Mouse (Mus musculus): ENCODE measurements around the gene Tmem262. TPM values are rescaled to one million over a fixed set of nuclear protein-coding genes. Genes with fewer than 3 reads are reported as not detected.
A peak's percentile ranks its signal among the peaks of the same experiment; 100 is the strongest.

Tmem262 gene
- polyA plus RNA-seq, 1 experiment from 2014 or later: not detected

GRCm38 (mm10) chr19:6066571-6066970 lies 13.3 kb upstream of the Tmem262 start:
- ATAC-seq (ENCODE audit: insufficient number of reproducible peaks, insufficient read depth, low FRiP score, low read depth): no peak
- peak overlapping the region; percentile 85 for H3K4me2 ChIP-seq (replicated peaks; ENCODE audit: low read depth, low read length)
- H3K4me3 ChIP-seq (ENCODE audit: low read depth, low read length): peak overlapping the region; percentile 38
- no peak overlapping the region for H3K9ac ChIP-seq (replicated peaks; ENCODE audit: low read depth, low read length)
- no peaks in the 10 kb centered on the region for H3K27me3 ChIP-seq (ENCODE audit: control insufficient read depth, insufficient read depth, low read length)
- peak overlapping the region; percentile 49; the same call in 1 of the 2 replicates for H3K27ac ChIP-seq (ENCODE audit: low read length)
- H3K9me3 ChIP-seq (ENCODE audit: control insufficient read depth, low read depth, low read length): no peaks in the 10 kb centered on the region
- H3K4me1 ChIP-seq (ENCODE audit: control insufficient read depth, insufficient read depth, low read length): peaks cover 18% of the 10 kb centered on the region
- 25% methylated on average over 5 of the region's 5 CpGs for WGBS
- H3K36me3 ChIP-seq (ENCODE audit: control insufficient read depth, insufficient read depth, low read length): peaks cover 9% of the 10 kb centered on the region

GRCm38 (mm10) chr19:6067011-6067723 lies 12.7 kb upstream of the Tmem262 start:
- Histone ChIP-seq H3K36me3 (ENCODE audit: control insufficient read depth, insufficient read depth, low read length) (peaks cover 9% of the 10 kb centered on the region), H3K27ac (ENCODE audit: low read length) (peak overlapping the region; percentile 49; the same call in 1 of the 2 replicates), H3K4me2 (replicated peaks; ENCODE audit: low read depth, low read length) (peak overlapping the region; percentile 85), H3K27me3 (ENCODE audit: control insufficient read depth, insufficient read depth, low read length) (no peaks in the 10 kb centered on the region), H3K9ac (replicated peaks; ENCODE audit: low read depth, low read length) (peak overlapping the region; percentile 40), H3K4me3 (ENCODE audit: low read depth, low read length) (peak overlapping the region; percentile 38), H3K4me1 (ENCODE audit: control insufficient read depth, insufficient read depth, low read length) (peaks cover 15% of the 10 kb centered on the region), H3K9me3 (ENCODE audit: control insufficient read depth, low read depth, low read length) (no peaks in the 10 kb centered on the region)
- 1% methylated on average over 30 of the region's 30 CpGs for WGBS
- peak; percentile 51; the same call in 1 of the 2 replicates for ATAC-seq (ENCODE audit: insufficient number of reproducible peaks, insufficient read depth, low FRiP score, low read depth)

- ATAC-seq (ENCODE audit: insufficient number of reproducible peaks, insufficient read depth, low FRiP score, low read depth): peak; percentile 94
- peaks cover 9% of the 10 kb centered on the region for H3K36me3 ChIP-seq (ENCODE audit: control insufficient read depth, insufficient read depth, low read length)
- 8% methylated on average over 33 of the region's 33 CpGs for WGBS
Observed at GRCm38 (mm10) chr19:6067724-6068415, 12.0 kb upstream of the Tmem262 start, which contains the start of gene Tm7sf2. TSS of gene Tm7sf2 (minus strand) at chr19:6068373.

GRCm38 (mm10) chr19:6068951-6069350 lies 10.9 kb upstream of the Tmem262 start:
- 68% methylated on average over 4 of the region's 4 CpGs for WGBS
- H3K27ac ChIP-seq (ENCODE audit: low read length): no peak overlapping the region
- no peak for ATAC-seq (ENCODE audit: insufficient number of reproducible peaks, insufficient read depth, low FRiP score, low read depth)

More at GRCm38 (mm10) chr19:6067724-6068415, 12.0 kb upstream of the Tmem262 start, which contains the start of gene Tm7sf2:
- H3K27ac ChIP-seq (ENCODE audit: low read length): peak within 1 kb of the TSS; percentile 74
- peak within 1 kb of the TSS; percentile 38 for H3K4me3 ChIP-seq (ENCODE audit: low read depth, low read length)
- H3K9me3 ChIP-seq (ENCODE audit: control insufficient read depth, low read depth, low read length): no peaks in the 10 kb centered on the region
- H3K4me2 ChIP-seq (replicated peaks; ENCODE audit: low read depth, low read length): peak within 1 kb of the TSS; percentile 85
- H3K4me1 ChIP-seq (ENCODE audit: control insufficient read depth, insufficient read depth, low read length): peaks cover 8% of the 10 kb centered on the region
- peak within 1 kb of the TSS; percentile 40 for H3K9ac ChIP-seq (replicated peaks; ENCODE audit: low read depth, low read length)
- no peaks in the 10 kb centered on the region for H3K27me3 ChIP-seq (ENCODE audit: control insufficient read depth, insufficient read depth, low read length)

GRCm38 (mm10) chr19:6069851-6070250 lies 10.0 kb upstream of the Tmem262 start:
- peaks cover 8% of the 10 kb centered on the region; the same call in 1 of the 2 replicates for H3K4me1 ChIP-seq (ENCODE audit: control insufficient read depth, insufficient read depth, low read length)
- no peak overlapping the region for H3K4me3 ChIP-seq (ENCODE audit: low read depth, low read length)
- no peak overlapping the region for H3K27ac ChIP-seq (ENCODE audit: low read length)
- peaks cover 18% of the 10 kb centered on the region for H3K36me3 ChIP-seq (ENCODE audit: control insufficient read depth, insufficient read depth, low read length)
- no peaks in the 10 kb centered on the region for H3K9me3 ChIP-seq (ENCODE audit: control insufficient read depth, low read depth, low read length)
- no peak for ATAC-seq (ENCODE audit: insufficient number of reproducible peaks, insufficient read depth, low FRiP score, low read depth)
- no peak overlapping the region for H3K4me2 ChIP-seq (replicated peaks; ENCODE audit: low read depth, low read length)
- H3K27me3 ChIP-seq (ENCODE audit: control insufficient read depth, insufficient read depth, low read length): no peaks in the 10 kb centered on the region
- H3K9ac ChIP-seq (replicated peaks; ENCODE audit: low read depth, low read length): no peak overlapping the region
- WGBS: 92% methylated on average over 10 of the region's 10 CpGs

More at GRCm38 (mm10) chr19:6068951-6069350, 10.9 kb upstream of the Tmem262 start:
- H3K9me3 ChIP-seq (ENCODE audit: control insufficient read depth, low read depth, low read length): no peaks in the 10 kb centered on the region
- H3K36me3 ChIP-seq (ENCODE audit: control insufficient read depth, insufficient read depth, low read length): peaks cover 14% of the 10 kb centered on the region
- H3K9ac ChIP-seq (replicated peaks; ENCODE audit: low read depth, low read length): no peak overlapping the region
- H3K27me3 ChIP-seq (ENCODE audit: control insufficient read depth, insufficient read depth, low read length): no peaks in the 10 kb centered on the region
- H3K4me3 ChIP-seq (ENCODE audit: low read depth, low read length): no peak overlapping the region
- H3K4me1 ChIP-seq (ENCODE audit: control insufficient read depth, insufficient read depth, low read length): peaks cover 8% of the 10 kb centered on the region; the same call in 1 of the 2 replicates
- H3K4me2 ChIP-seq (replicated peaks; ENCODE audit: low read depth, low read length): no peak overlapping the region

- H3K36me3 ChIP-seq (ENCODE audit: control insufficient read depth, insufficient read depth, low read length): peaks cover 25% of the 10 kb centered on the region
- WGBS: 92% methylated on average over 31 of the region's 31 CpGs
- ATAC-seq (ENCODE audit: insufficient number of reproducible peaks, insufficient read depth, low FRiP score, low read depth): no peak
- H3K4me3 ChIP-seq (ENCODE audit: low read depth, low read length): no peak overlapping the region
- no peak overlapping the region for H3K4me2 ChIP-seq (replicated peaks; ENCODE audit: low read depth, low read length)
- no peak overlapping the region for H3K27ac ChIP-seq (ENCODE audit: low read length)
- H3K4me1 ChIP-seq (ENCODE audit: control insufficient read depth, insufficient read depth, low read length): peaks cover 8% of the 10 kb centered on the region; the same call in 1 of the 2 replicates
- H3K9ac ChIP-seq (replicated peaks; ENCODE audit: low read depth, low read length): no peak overlapping the region
- H3K9me3 ChIP-seq (ENCODE audit: control insufficient read depth, low read depth, low read length): no peaks in the 10 kb centered on the region
- no peaks in the 10 kb centered on the region for H3K27me3 ChIP-seq (ENCODE audit: control insufficient read depth, insufficient read depth, low read length)
Observed at GRCm38 (mm10) chr19:6070571-6071250, 9.1 kb upstream of the Tmem262 start.

GRCm38 (mm10) chr19:6071261-6071660 lies 8.6 kb upstream of the Tmem262 start:
- H3K4me3 ChIP-seq (ENCODE audit: low read depth, low read length): no peak overlapping the region
- H3K9ac ChIP-seq (replicated peaks; ENCODE audit: low read depth, low read length): no peak overlapping the region
- H3K27ac ChIP-seq (ENCODE audit: low read length): no peak overlapping the region
- no peak overlapping the region for H3K4me2 ChIP-seq (replicated peaks; ENCODE audit: low read depth, low read length)
- peaks cover 13% of the 10 kb centered on the region; the same call in 1 of the 2 replicates for H3K4me1 ChIP-seq (ENCODE audit: control insufficient read depth, insufficient read depth, low read length)
- no peaks in the 10 kb centered on the region for H3K27me3 ChIP-seq (ENCODE audit: control insufficient read depth, insufficient read depth, low read length)
- no peak for ATAC-seq (ENCODE audit: insufficient number of reproducible peaks, insufficient read depth, low FRiP score, low read depth)
- peaks cover 25% of the 10 kb centered on the region for H3K36me3 ChIP-seq (ENCODE audit: control insufficient read depth, insufficient read depth, low read length)
- H3K9me3 ChIP-seq (ENCODE audit: control insufficient read depth, low read depth, low read length): no peaks in the 10 kb centered on the region
- WGBS: 92% methylated on average over 19 of the region's 19 CpGs

GRCm38 (mm10) chr19:6073889-6074288 lies 5.9 kb upstream of the Tmem262 start:
- no peak for ATAC-seq (ENCODE audit: insufficient number of reproducible peaks, insufficient read depth, low FRiP score, low read depth)
- Histone ChIP-seq H3K27ac (ENCODE audit: low read length) (no peak overlapping the region), H3K4me1 (ENCODE audit: control insufficient read depth, insufficient read depth, low read length) (peaks cover 7% of the 10 kb centered on the region; the same call in 1 of the 2 replicates), H3K4me2 (replicated peaks; ENCODE audit: low read depth, low read length) (no peak overlapping the region), H3K9me3 (ENCODE audit: control insufficient read depth, low read depth, low read length) (no peaks in the 10 kb centered on the region), H3K4me3 (ENCODE audit: low read depth, low read length) (no peak overlapping the region), H3K9ac (replicated peaks; ENCODE audit: low read depth, low read length) (no peak overlapping the region), H3K36me3 (ENCODE audit: control insufficient read depth, insufficient read depth, low read length) (peaks cover 25% of the 10 kb centered on the region), H3K27me3 (ENCODE audit: control insufficient read depth, insufficient read depth, low read length) (no peaks in the 10 kb centered on the region)
- WGBS: 93% methylated on average over 5 of the region's 5 CpGs

Measured in stomach, embryonic 14.5 days (tissue).